Comparison of ENCODE assay signal across 16 mouse cellular contexts in the genomic region with DNA sequence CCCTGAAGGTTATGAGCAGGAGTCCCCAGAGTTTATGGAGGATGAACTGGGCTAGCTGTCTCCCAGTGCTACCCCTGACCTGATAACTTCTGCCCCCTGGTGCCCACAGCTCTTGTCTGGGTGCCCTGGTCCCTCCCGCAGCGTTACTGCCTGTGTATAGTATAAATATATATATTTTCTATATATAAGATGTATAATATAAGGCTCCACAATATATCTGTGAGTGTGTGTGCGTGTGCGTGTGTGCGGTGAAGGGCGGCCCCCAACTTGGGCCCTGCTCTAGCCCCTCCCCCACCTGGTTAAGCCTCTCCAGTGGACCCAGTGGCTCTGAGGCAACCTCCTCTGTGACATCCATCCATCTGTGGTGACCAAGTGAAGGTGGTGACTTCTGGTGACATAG. TPM values are rescaled to one million over a fixed set of nuclear protein-coding genes. Genes with fewer than 3 reads are reported as not detected.
"Had no signal": no experiment of that assay in that cellular context is flagged by ENCODE, and none has a peak within 500 bp of the region (broad histone marks: within the 10 kb centered on the region; RNA-seq: fewer than 3 reads in every experiment).

No protein-coding gene starts in this region.

- DNase-seq: retina, postnatal 1 day; right cerebral cortex, adult 18-20 months; right cerebral cortex, postnatal 14 days; right cerebral cortex, postnatal 25 days; right cerebral cortex, postnatal 4 days; spleen, adult 18-20 months; thymus, adult 18-20 months; thymus, adult 2 months; thymus, postnatal 14 days; thymus, postnatal 25 days; thymus, postnatal 36 days; thymus, postnatal 4 days had no signal

- H3K4me3 ChIP-seq: neural tube, embryonic 15.5 days; stomach, embryonic 15.5 days had no signal

- H3K27ac ChIP-seq: neural tube, embryonic 15.5 days; stomach, embryonic 15.5 days; stomach, postnatal 0 days had no signal

RNA-seq across cellular contexts. Expression of gene Syngr1, which starts 27.9 kb away (rescaled TPM):
- total RNA-seq: neutrophil, adult 5-6 weeks had no signal
